Mouse (Mus musculus): Measurements from ENCODE around the gene Atp5j.

The Atp5j gene

GRCm38 (mm10) chr16:84835441-84835822 lies at the start of gene Atp5j:
TSS of gene Atp5j (minus strand) at chr16:84835625.
- in situ Hi-C loops (cut with MboI, MseI), result no loop called here

- in situ Hi-C loops (cut with MboI, MseI), result no loop called here
These were observed 49.1 kb upstream of the Atp5j start for GRCm38 (mm10) chr16:84884572-84884971.

GRCm38 (mm10) chr16:84881754-84882321 lies 46.4 kb upstream of the Atp5j start:
- in situ Hi-C loops (cut with MboI, MseI), result no loop called here

- in situ Hi-C loops (cut with MboI, MseI), result no loop called here
These were observed 45.7 kb upstream of the Atp5j start for GRCm38 (mm10) chr16:84881168-84881567.

GRCm38 (mm10) chr16:84879146-84879545 lies 43.7 kb upstream of the Atp5j start:
- in situ Hi-C loops (cut with MboI, MseI), result loop anchor here in 1 of 2 experiments (5.0 kb wide), 1 partner anchor 322 kb away; no protein-coding TSS in a partner anchor

- in situ Hi-C loops (cut with MboI, MseI), result loop anchor here in 1 of 2 experiments (5.0 kb wide), 1 partner anchor 319 kb away; no protein-coding TSS in a partner anchor
These were observed 40.7 kb upstream of the Atp5j start for GRCm38 (mm10) chr16:84876082-84876481.

GRCm38 (mm10) chr16:84875718-84876035 lies 40.3 kb upstream of the Atp5j start:
- in situ Hi-C loops (cut with MboI, MseI), result loop anchor here in 1 of 2 experiments (5.0 kb wide), 1 partner anchor 318 kb away; no protein-coding TSS in a partner anchor

GRCm38 (mm10) chr16:84875012-84875717 lies 39.7 kb upstream of the Atp5j start:
- in situ Hi-C loops (cut with MboI, MseI), result loop anchor here in 1 of 2 experiments (5.0 kb wide), 1 partner anchor 318 kb away; no protein-coding TSS in a partner anchor

- in situ Hi-C loops (cut with MboI, MseI), result loop anchor here in 1 of 2 experiments (5.0 kb wide), 1 partner anchor 347 kb away; no protein-coding TSS in a partner anchor
These were observed 38.4 kb upstream of the Atp5j start for GRCm38 (mm10) chr16:84873805-84874204.

- in situ Hi-C loops (cut with MboI, MseI), result no loop called here
These were observed 29.2 kb upstream of the Atp5j start for GRCm38 (mm10) chr16:84864656-84865055.

GRCm38 (mm10) chr16:84853492-84853891 lies 18.1 kb upstream of the Atp5j start:
- in situ Hi-C loops (cut with MboI, MseI), result no loop called here

- in situ Hi-C loops (cut with MboI, MseI), result no loop called here
These were observed 3.2 kb upstream of the Atp5j start for GRCm38 (mm10) chr16:84838576-84838975.

- in situ Hi-C loops (cut with MboI, MseI), result no loop called here
These were observed 658 bp upstream of the Atp5j start for GRCm38 (mm10) chr16:84835823-84836743.

- in situ Hi-C loops (cut with MboI, MseI), result loop anchor here (5.0 kb wide), 1 partner anchor 98 kb away; the partner anchor contains the start of gene Mrpl39 (in 2 of the 2)
These were observed 532 bp downstream of the Atp5j start, which contains the start of gene Gabpa for GRCm38 (mm10) chr16:84834745-84835440. TSS of gene Gabpa (plus strand) at chr16:84834925.

GRCm38 (mm10) chr16:84834344-84834743 lies 1.1 kb downstream of the Atp5j start:
- in situ Hi-C loops (cut with MboI, MseI), result loop anchor here (5.0 kb wide), 1 partner anchor 97 kb away; the partner anchor contains the start of gene Mrpl39 (in 2 of the 2)

GRCm38 (mm10) chr16:84832736-84833135 lies 2.7 kb downstream of the Atp5j start:
- in situ Hi-C loops (cut with MboI, MseI), result loop anchor here (5.0 kb wide), 1 partner anchor 95 kb away; the partner anchor contains the start of gene Mrpl39 (in 2 of the 2)

GRCm38 (mm10) chr16:84831696-84832095 lies 3.7 kb downstream of the Atp5j start:
- in situ Hi-C loops (cut with MboI, MseI), result loop anchor here (5.0 kb wide), 1 partner anchor 94 kb away; the partner anchor contains the start of gene Mrpl39 (in 2 of the 2)

- in situ Hi-C loops (cut with MboI, MseI), result no loop called here
These were observed 10.4 kb downstream of the Atp5j start for GRCm38 (mm10) chr16:84825009-84825408.

GRCm38 (mm10) chr16:84817423-84817822 lies 18.0 kb downstream of the Atp5j start:
- in situ Hi-C loops (cut with MboI, MseI), result no loop called here

- in situ Hi-C loops (cut with MboI, MseI), result no loop called here
These were observed 20.9 kb downstream of the Atp5j start for GRCm38 (mm10) chr16:84814511-84814910.

- in situ Hi-C loops (cut with MboI, MseI), result no loop called here
These were observed 21.6 kb downstream of the Atp5j start for GRCm38 (mm10) chr16:84813852-84814251.

All from T-helper 17 cell (primary cell).